Mouse (Mus musculus) limb, embryonic 10.5 days (tissue): ENCODE data around the gene Slc35g3. TPM values are rescaled to one million over a fixed set of nuclear protein-coding genes. Genes with fewer than 3 reads are reported as not detected.

Experiments
- DNase-seq: peaks from one replicate; pipeline ENCODE4 v3.0.0-alpha.2; 2017; ENCODE audit warnings: low spot score
- H3K27ac ChIP-seq: fragments of 300-500 bp; sonication (generic); 2 replicates; pipeline ENCODE4 v1.5.1; 2016; ENCODE audit warnings: mild to moderate bottlenecking
- H3K27me3 ChIP-seq: fragments of 300-500 bp; sonication (generic); 2 replicates; pipeline ENCODE4 v1.6.1; 2016; ENCODE audit warnings: low read depth, mild to moderate bottlenecking; ENCODE audit not compliant: poor library complexity, severe bottlenecking
- H3K36me3 ChIP-seq: fragments of 300-500 bp; sonication (generic); 2 replicates; pipeline ENCODE4 v1.6.1; 2016; ENCODE audit warnings: mild to moderate bottlenecking, moderate library complexity
- H3K4me1 ChIP-seq: fragments of 300-500 bp; sonication (generic); 2 replicates; pipeline ENCODE4 v1.6.1; 2016
- H3K4me3 ChIP-seq: fragments of 300-500 bp; sonication (generic); 2 replicates; pipeline ENCODE4 v1.5.1; 2016; ENCODE audit warnings: mild to moderate bottlenecking, moderate library complexity
- H3K9me3 ChIP-seq: fragments of 300-500 bp; sonication (generic); replicated peaks from 2 replicates; pipeline ENCODE4 v1.6.1; 2016; ENCODE audit warnings: mild to moderate bottlenecking
- WGBS: fragments of 180-500 bp; shearing (Covaris S2); methylation state at CpG from one replicate; pipeline ENCODE4 v1.1.7; 2016; 5-methylcytosine and 5-hydroxymethylcytosine counted together
- polyA plus RNA-seq: library from polyadenylated mRNA; unstranded; fragments of >200 nt; fragmentation: Nextera tagmentation; extraction: Ambion mirVana; gene quantifications from 2 replicates; pipeline ENCODE4 v1.2.1, GENCODE M21; 2016

Slc35g3 gene
- polyA plus RNA-seq, result 0.09 and 0.10 TPM in 2 replicates

GRCm38 (mm10) chr11:69761868-69762267, at the start of gene Slc35g3:
Slc35g3 (minus strand) TSS chr11:69761968.
- H3K4me1 ChIP-seq, result peaks cover 45% of the 10 kb centered on the region
- no peaks in the 10 kb centered on the region for H3K9me3 ChIP-seq
- H3K36me3 ChIP-seq, result no peaks in the 10 kb centered on the region
- WGBS, result 85% methylated on average over 1 of the region's 1 CpGs
- no peak for DNase-seq
- H3K27ac ChIP-seq, result peak within 1 kb of the TSS; percentile 97
- peaks cover 1% of the 10 kb centered on the region; the same call in 1 of the 2 replicates for H3K27me3 ChIP-seq
- peak within 1 kb of the TSS; percentile 14; the same call in 1 of the 2 replicates for H3K4me3 ChIP-seq

GRCm38 (mm10) chr11:69810280-69810679, 48.5 kb upstream of the Slc35g3 start:
- Histone ChIP-seq H3K27ac (no peak overlapping the region), H3K4me1 (no peaks in the 10 kb centered on the region), H3K4me3 (no peak overlapping the region), H3K9me3 (no peaks in the 10 kb centered on the region), H3K27me3 (peaks cover 29% of the 10 kb centered on the region), H3K36me3 (no peaks in the 10 kb centered on the region)
- no peak for DNase-seq

GRCm38 (mm10) chr11:69807641-69808040, 45.9 kb upstream of the Slc35g3 start:
- Histone ChIP-seq H3K4me1 (peaks cover 25% of the 10 kb centered on the region), H3K9me3 (no peaks in the 10 kb centered on the region), H3K27ac (no peak overlapping the region), H3K36me3 (no peaks in the 10 kb centered on the region), H3K4me3 (no peak overlapping the region), H3K27me3 (peaks cover 55% of the 10 kb centered on the region)
- WGBS, result 84% methylated on average over 2 of the region's 2 CpGs
- DNase-seq, result no peak

GRCm38 (mm10) chr11:69806378-69806777, 44.6 kb upstream of the Slc35g3 start:
- WGBS, result 77% methylated on average over 4 of the region's 4 CpGs
- Histone ChIP-seq H3K27ac (no peak overlapping the region), H3K36me3 (no peaks in the 10 kb centered on the region), H3K4me3 (no peak overlapping the region), H3K27me3 (peaks cover 68% of the 10 kb centered on the region), H3K9me3 (no peaks in the 10 kb centered on the region), H3K4me1 (peaks cover 37% of the 10 kb centered on the region)
- DNase-seq, result no peak

GRCm38 (mm10) chr11:69804972-69805909, 43.5 kb upstream of the Slc35g3 start, which contains the start of gene Tmem102:
Tmem102 (minus strand) TSS chr11:69805624.
- Histone ChIP-seq H3K27me3 (peaks cover 79% of the 10 kb centered on the region), H3K9me3 (no peaks in the 10 kb centered on the region), H3K27ac (no peak within 1 kb of the TSS), H3K36me3 (no peaks in the 10 kb centered on the region), H3K4me1 (peaks cover 48% of the 10 kb centered on the region), H3K4me3 (peak within 1 kb of the TSS; percentile 62)
- DNase-seq, result no peak
- WGBS, result 6% methylated on average over 29 of the region's 29 CpGs

GRCm38 (mm10) chr11:69804652-69804940, 42.8 kb upstream of the Slc35g3 start:
- H3K4me1 ChIP-seq, result peaks cover 54% of the 10 kb centered on the region
- H3K27me3 ChIP-seq, result peaks cover 86% of the 10 kb centered on the region
- peak; percentile 43 for DNase-seq
- H3K27ac ChIP-seq, result no peak overlapping the region
- H3K9me3 ChIP-seq, result no peaks in the 10 kb centered on the region
- peak overlapping the region; percentile 62 for H3K4me3 ChIP-seq
- no peaks in the 10 kb centered on the region for H3K36me3 ChIP-seq
- 5% methylated on average over 12 of the region's 12 CpGs for WGBS

- 1% methylated on average over 60 of the region's 60 CpGs for WGBS
- peaks cover 60% of the 10 kb centered on the region for H3K4me1 ChIP-seq
- peak overlapping the region; percentile 57 for H3K27ac ChIP-seq
- H3K36me3 ChIP-seq, result no peaks in the 10 kb centered on the region
- H3K4me3 ChIP-seq, result peak overlapping the region; percentile 62
- H3K27me3 ChIP-seq, result peaks cover 91% of the 10 kb centered on the region
- H3K9me3 ChIP-seq, result no peaks in the 10 kb centered on the region
- DNase-seq, result peak; percentile 78
Observed at GRCm38 (mm10) chr11:69803786-69804651, 42.3 kb upstream of the Slc35g3 start.

- 3% methylated on average over 12 of the region's 12 CpGs for WGBS
Observed at GRCm38 (mm10) chr11:69803328-69803727, 41.6 kb upstream of the Slc35g3 start.

GRCm38 (mm10) chr11:69802648-69803105, 40.9 kb upstream of the Slc35g3 start:
- Histone ChIP-seq H3K9me3 (no peaks in the 10 kb centered on the region), H3K4me3 (peak overlapping the region; percentile 62), H3K27ac (peak overlapping the region; percentile 66), H3K36me3 (no peaks in the 10 kb centered on the region), H3K4me1 (peaks cover 62% of the 10 kb centered on the region), H3K27me3 (peaks cover 100% of the 10 kb centered on the region)
- under 1% methylated on average over 33 of the region's 33 CpGs for WGBS
- peak; percentile 86 for DNase-seq

More at GRCm38 (mm10) chr11:69803328-69803727, 41.6 kb upstream of the Slc35g3 start:
- Histone ChIP-seq H3K4me1 (peaks cover 62% of the 10 kb centered on the region), H3K27me3 (peaks cover 98% of the 10 kb centered on the region), H3K9me3 (no peaks in the 10 kb centered on the region), H3K36me3 (no peaks in the 10 kb centered on the region), H3K4me3 (peak overlapping the region; percentile 62), H3K27ac (peak overlapping the region; percentile 57)
- no peak for DNase-seq

GRCm38 (mm10) chr11:69801379-69801977, 39.7 kb upstream of the Slc35g3 start, which contains the start of gene Fgf11:
Fgf11 (minus strand) TSS chr11:69801857.
- WGBS, result 2% methylated on average over 33 of the region's 33 CpGs
- H3K4me3 ChIP-seq, result peak within 1 kb of the TSS; percentile 62
- peaks cover 100% of the 10 kb centered on the region for H3K27me3 ChIP-seq
- H3K27ac ChIP-seq, result peak within 1 kb of the TSS; percentile 83
- peaks cover 62% of the 10 kb centered on the region for H3K4me1 ChIP-seq
- no peaks in the 10 kb centered on the region for H3K9me3 ChIP-seq
- peak; percentile 50 for DNase-seq
- no peaks in the 10 kb centered on the region for H3K36me3 ChIP-seq

GRCm38 (mm10) chr11:69800392-69801197, 38.8 kb upstream of the Slc35g3 start:
- H3K9me3 ChIP-seq, result no peaks in the 10 kb centered on the region
- H3K27ac ChIP-seq, result peak overlapping the region; percentile 83
- H3K27me3 ChIP-seq, result peaks cover 100% of the 10 kb centered on the region
- H3K4me3 ChIP-seq, result peak overlapping the region; percentile 62
- H3K36me3 ChIP-seq, result no peaks in the 10 kb centered on the region
- peak; percentile 85 for DNase-seq
- under 1% methylated on average over 36 of the region's 36 CpGs for WGBS
- peaks cover 70% of the 10 kb centered on the region for H3K4me1 ChIP-seq

- Histone ChIP-seq H3K27ac (peak overlapping the region; percentile 83), H3K36me3 (no peaks in the 10 kb centered on the region), H3K4me3 (peak overlapping the region; percentile 62), H3K9me3 (no peaks in the 10 kb centered on the region), H3K4me1 (peaks cover 73% of the 10 kb centered on the region), H3K27me3 (peaks cover 100% of the 10 kb centered on the region)
- 2% methylated on average over 11 of the region's 11 CpGs for WGBS
- DNase-seq, result no peak
Observed at GRCm38 (mm10) chr11:69800138-69800391, 38.3 kb upstream of the Slc35g3 start.
